Mouse (Mus musculus) cerebral cortex, adult 2 months (tissue): ENCODE results near the gene Wwc1.

ENCODE experiments used
- WGBS: fragments of 180-500 bp; shearing (Covaris S2); methylation state at CpG from one replicate; pipeline ENCODE4 v1.1.7; 2018; 5-methylcytosine and 5-hydroxymethylcytosine counted together

The Wwc1 gene

GRCm38 (mm10) chr11:35933402-35934085 lies 46.8 kb downstream of the Wwc1 start:
- WGBS = 32% methylated on average over 14 of the region's 14 CpGs

GRCm38 (mm10) chr11:35932121-35932885 lies 48.0 kb downstream of the Wwc1 start:
- WGBS = 74% methylated on average over 14 of the region's 14 CpGs

GRCm38 (mm10) chr11:35930511-35931060 lies 49.7 kb downstream of the Wwc1 start:
- 68% methylated on average over 6 of the region's 6 CpGs for WGBS

- 77% methylated on average over 12 of the region's 12 CpGs for WGBS
Observed at GRCm38 (mm10) chr11:35928453-35928852, 51.9 kb downstream of the Wwc1 start.

GRCm38 (mm10) chr11:35927309-35927708 lies 53.0 kb downstream of the Wwc1 start:
- WGBS = 18% methylated on average over 14 of the region's 14 CpGs

GRCm38 (mm10) chr11:35925592-35925991 lies 54.7 kb downstream of the Wwc1 start:
- 76% methylated on average over 7 of the region's 7 CpGs for WGBS

GRCm38 (mm10) chr11:35922205-35922873 lies 58.0 kb downstream of the Wwc1 start:
- 50% methylated on average over 12 of the region's 12 CpGs for WGBS

GRCm38 (mm10) chr11:35920776-35921175 lies 59.6 kb downstream of the Wwc1 start:
- WGBS = 72% methylated on average over 5 of the region's 5 CpGs

- WGBS = 34% methylated on average over 9 of the region's 9 CpGs
Observed at GRCm38 (mm10) chr11:35919856-35920503, 60.3 kb downstream of the Wwc1 start.

- 30% methylated on average over 2 of the region's 2 CpGs for WGBS
Observed at GRCm38 (mm10) chr11:35919383-35919782, 60.9 kb downstream of the Wwc1 start.

- 74% methylated on average over 8 of the region's 8 CpGs for WGBS
Observed at GRCm38 (mm10) chr11:35916466-35917185, 63.7 kb downstream of the Wwc1 start.

GRCm38 (mm10) chr11:35915546-35915945 lies 64.8 kb downstream of the Wwc1 start:
- 46% methylated on average over 8 of the region's 8 CpGs for WGBS

- 59% methylated on average over 6 of the region's 6 CpGs for WGBS
Observed at GRCm38 (mm10) chr11:35913418-35914044, 66.8 kb downstream of the Wwc1 start.

- 46% methylated on average over 7 of the region's 7 CpGs for WGBS
Observed at GRCm38 (mm10) chr11:35904955-35905550, 75.3 kb downstream of the Wwc1 start.

GRCm38 (mm10) chr11:35903079-35903478 lies 77.2 kb downstream of the Wwc1 start:
- WGBS = 36% methylated on average over 9 of the region's 9 CpGs

- WGBS = 66% methylated on average over 9 of the region's 9 CpGs
Observed at GRCm38 (mm10) chr11:35899946-35900345, 80.4 kb downstream of the Wwc1 start.

GRCm38 (mm10) chr11:35893454-35893853 lies 86.9 kb downstream of the Wwc1 start:
- 41% methylated on average over 4 of the region's 4 CpGs for WGBS

GRCm38 (mm10) chr11:35893018-35893421 lies 87.3 kb downstream of the Wwc1 start:
- 10% methylated on average over 10 of the region's 10 CpGs for WGBS

- WGBS = 66% methylated on average over 9 of the region's 9 CpGs
Observed at GRCm38 (mm10) chr11:35892293-35892692, 88.0 kb downstream of the Wwc1 start.

- WGBS = 49% methylated on average over 8 of the region's 8 CpGs
Observed at GRCm38 (mm10) chr11:35888790-35889189, 91.5 kb downstream of the Wwc1 start.
